Mouse (Mus musculus): Measurements from ENCODE around the gene Prkaa2.

- TF ChIP-seq EP300 (IDR thresholded peaks at IDR 0.05) (no peak), CTCF (IDR thresholded peaks at IDR 0.05) (no peak)
These were observed 43.5 kb upstream of the Prkaa2 start for GRCm38 (mm10) chr4:105153227-105153626.
